Mouse (Mus musculus) midbrain, embryonic 11.5 days (tissue): ENCODE results near the gene Tcf12. TPM values are rescaled to one million over a fixed set of nuclear protein-coding genes. Genes with fewer than 3 reads are reported as not detected.
A peak's percentile ranks its signal among the peaks of the same experiment; 100 is the strongest.

Experiments used
- ATAC-seq: fragments of 200-750 bp; cut with Nextera tagmentation; 2 replicates; pipeline ENCODE4 v1.8.0; 2017; ENCODE audit warnings: moderate TSS enrichment, moderate library complexity; ENCODE audit not compliant: low FRiP score
- DNase-seq: peaks from one replicate; pipeline ENCODE4 v3.0.0; 2015; ENCODE audit warnings: low spot score; ENCODE audit errors: missing footprints
- H3K27ac ChIP-seq: fragments of 300-500 bp; sonication (generic); 2 replicates; pipeline ENCODE4 v1.5.1; 2014; ENCODE audit warnings: low read depth, low read length
- H3K27me3 ChIP-seq: fragments of 300-500 bp; sonication (generic); 2 replicates; pipeline ENCODE4 v1.6.1; 2014; ENCODE audit warnings: mild to moderate bottlenecking, low read length, moderate library complexity, mixed read lengths; ENCODE audit not compliant: control insufficient read depth, insufficient read depth
- H3K36me3 ChIP-seq: fragments of 300-500 bp; sonication (generic); 2 replicates; pipeline ENCODE4 v1.6.1; 2014; ENCODE audit warnings: mild to moderate bottlenecking, low read length, moderate library complexity, mixed read lengths; ENCODE audit not compliant: control insufficient read depth, insufficient read depth
- H3K4me1 ChIP-seq: fragments of 300-500 bp; sonication (generic); 2 replicates; pipeline ENCODE4 v1.6.1; 2014; ENCODE audit warnings: low read length; ENCODE audit not compliant: control insufficient read depth, insufficient read depth
- H3K4me2 ChIP-seq: fragments of 300-500 bp; sonication (generic); 2 replicates; pipeline ENCODE4 v1.6.1; 2014; ENCODE audit warnings: mild to moderate bottlenecking, moderate library complexity
- H3K4me3 ChIP-seq: fragments of 300-500 bp; sonication (generic); 2 replicates; pipeline ENCODE4 v1.5.1; 2014; ENCODE audit warnings: low read depth, low read length
- H3K9ac ChIP-seq: fragments of 300-500 bp; sonication (generic); 2 replicates; pipeline ENCODE4 v1.6.1; 2014; ENCODE audit warnings: low read length
- H3K9me3 ChIP-seq: fragments of 300-500 bp; sonication (generic); 2 replicates; pipeline ENCODE4 v1.6.1; 2016; ENCODE audit warnings: low read length; ENCODE audit not compliant: control insufficient read depth
- WGBS: fragments of 180-500 bp; shearing (Covaris S2); extraction: QIAGEN DNeasy Blood & Tissue Kit; methylation state at CpG from one replicate; pipeline ENCODE4 v1.1.7; 2014; 5-methylcytosine and 5-hydroxymethylcytosine counted together
- polyA plus RNA-seq: library from polyadenylated mRNA; unstranded; fragments of >200 nt; fragmentation: Nextera tagmentation; extraction: Ambion mirVana; gene quantifications from 2 replicates; pipeline ENCODE4 v1.2.1, GENCODE M21; 2014

Tcf12 gene
- polyA plus RNA-seq, 1 experiment from 2014 or later = 211 TPM

GRCm38 (mm10) chr9:71980579-71980978 lies 131.1 kb downstream of the Tcf12 start:
- H3K4me2 ChIP-seq = no peak overlapping the region
- H3K4me1 ChIP-seq = peaks cover 10% of the 10 kb centered on the region
- H3K27me3 ChIP-seq = no peaks in the 10 kb centered on the region
- no peak overlapping the region; the same call in 1 of the 2 replicates for H3K27ac ChIP-seq
- DNase-seq (peak; percentile 37), ATAC-seq (no peak)
- no peak overlapping the region for H3K9ac ChIP-seq
- no peaks in the 10 kb centered on the region for H3K9me3 ChIP-seq
- H3K36me3 ChIP-seq = no peaks in the 10 kb centered on the region
- 88% methylated on average over 2 of the region's 2 CpGs for WGBS
- H3K4me3 ChIP-seq = no peak overlapping the region

GRCm38 (mm10) chr9:71978886-71979285 lies 132.8 kb downstream of the Tcf12 start:
- Histone ChIP-seq H3K36me3 (no peaks in the 10 kb centered on the region), H3K9ac (no peak overlapping the region), H3K4me2 (no peak overlapping the region), H3K27me3 (no peaks in the 10 kb centered on the region), H3K4me1 (peaks cover 13% of the 10 kb centered on the region), H3K27ac (no peak overlapping the region), H3K4me3 (no peak overlapping the region), H3K9me3 (no peaks in the 10 kb centered on the region)
- ATAC-seq = no peak
- 77% methylated on average over 3 of the region's 3 CpGs for WGBS
- DNase-seq = peak; percentile 61

- Histone ChIP-seq H3K4me2 (no peak overlapping the region), H3K9me3 (no peaks in the 10 kb centered on the region), H3K36me3 (no peaks in the 10 kb centered on the region), H3K4me3 (no peak overlapping the region), H3K27me3 (no peaks in the 10 kb centered on the region), H3K27ac (peak overlapping the region; percentile 17; the same call in 1 of the 2 replicates), H3K9ac (no peak overlapping the region), H3K4me1 (peaks cover 13% of the 10 kb centered on the region)
- ATAC-seq (peak; percentile 90), DNase-seq (peak; percentile 90)
- 24% methylated on average over 6 of the region's 6 CpGs for WGBS
Observed at GRCm38 (mm10) chr9:71976034-71976433, 135.6 kb downstream of the Tcf12 start.

- 74% methylated on average over 4 of the region's 4 CpGs for WGBS
- H3K4me1 ChIP-seq = peaks cover 13% of the 10 kb centered on the region
- no peak overlapping the region for H3K4me2 ChIP-seq
- no peak for DNase-seq
- no peaks in the 10 kb centered on the region for H3K9me3 ChIP-seq
- H3K27ac ChIP-seq = no peak overlapping the region
- no peaks in the 10 kb centered on the region for H3K27me3 ChIP-seq
- no peak overlapping the region for H3K9ac ChIP-seq
- no peak for ATAC-seq
- no peak overlapping the region for H3K4me3 ChIP-seq
- H3K36me3 ChIP-seq = no peaks in the 10 kb centered on the region
Observed at GRCm38 (mm10) chr9:71975141-71975540, 136.5 kb downstream of the Tcf12 start.

- Histone ChIP-seq H3K4me1 (peaks cover 13% of the 10 kb centered on the region), H3K27ac (no peak overlapping the region), H3K4me3 (no peak overlapping the region), H3K27me3 (no peaks in the 10 kb centered on the region), H3K4me2 (no peak overlapping the region), H3K9ac (no peak overlapping the region), H3K9me3 (no peaks in the 10 kb centered on the region), H3K36me3 (no peaks in the 10 kb centered on the region)
- WGBS = 52% methylated on average over 2 of the region's 2 CpGs
- no peak for DNase-seq
- ATAC-seq = no peak
Observed at GRCm38 (mm10) chr9:71974541-71974959, 137.1 kb downstream of the Tcf12 start.

GRCm38 (mm10) chr9:71964039-71964438 lies 147.6 kb downstream of the Tcf12 start:
- no peak overlapping the region for H3K4me3 ChIP-seq
- WGBS = 89% methylated on average over 4 of the region's 4 CpGs
- H3K9me3 ChIP-seq = no peaks in the 10 kb centered on the region
- H3K4me2 ChIP-seq = no peak overlapping the region
- H3K27ac ChIP-seq = no peak overlapping the region
- DNase-seq (peak; percentile 61), ATAC-seq (no peak)
- no peaks in the 10 kb centered on the region for H3K27me3 ChIP-seq
- H3K9ac ChIP-seq = no peak overlapping the region
- no peaks in the 10 kb centered on the region for H3K4me1 ChIP-seq
- no peaks in the 10 kb centered on the region for H3K36me3 ChIP-seq

- DNase-seq = no peak
- no peaks in the 10 kb centered on the region for H3K4me1 ChIP-seq
- ATAC-seq = no peak
- no peak overlapping the region for H3K4me2 ChIP-seq
- H3K4me3 ChIP-seq = no peak overlapping the region
- no peaks in the 10 kb centered on the region for H3K9me3 ChIP-seq
- no peak overlapping the region for H3K27ac ChIP-seq
- no peaks in the 10 kb centered on the region for H3K36me3 ChIP-seq
- H3K27me3 ChIP-seq = no peaks in the 10 kb centered on the region
- H3K9ac ChIP-seq = no peak overlapping the region
Observed at GRCm38 (mm10) chr9:71960026-71960396, 151.7 kb downstream of the Tcf12 start.

- no peaks in the 10 kb centered on the region for H3K27me3 ChIP-seq
- no peaks in the 10 kb centered on the region for H3K4me1 ChIP-seq
- no peak for DNase-seq
- H3K9me3 ChIP-seq = no peaks in the 10 kb centered on the region
- no peak overlapping the region for H3K27ac ChIP-seq
- WGBS = 73% methylated on average over 11 of the region's 11 CpGs
- H3K4me2 ChIP-seq = no peak overlapping the region
- ATAC-seq = no peak
- H3K4me3 ChIP-seq = no peak overlapping the region
- H3K9ac ChIP-seq = no peak overlapping the region
- H3K36me3 ChIP-seq = no peaks in the 10 kb centered on the region
Observed at GRCm38 (mm10) chr9:71959259-71960025, 152.2 kb downstream of the Tcf12 start.

- H3K27ac ChIP-seq = no peak overlapping the region
- ATAC-seq = no peak
- H3K36me3 ChIP-seq = no peaks in the 10 kb centered on the region
- H3K4me2 ChIP-seq = no peak overlapping the region
- 77% methylated on average over 2 of the region's 2 CpGs for WGBS
- H3K27me3 ChIP-seq = no peaks in the 10 kb centered on the region
- H3K4me1 ChIP-seq = no peaks in the 10 kb centered on the region
- H3K9ac ChIP-seq = no peak overlapping the region
- H3K4me3 ChIP-seq = no peak overlapping the region
- no peaks in the 10 kb centered on the region for H3K9me3 ChIP-seq
- DNase-seq = no peak
Observed at GRCm38 (mm10) chr9:71953217-71953616, 158.5 kb downstream of the Tcf12 start.
